Mouse (Mus musculus) forebrain, embryonic 13.5 days (tissue): Measurements from ENCODE around the gene Psmb3. TPM values are rescaled to one million over a fixed set of nuclear protein-coding genes. Genes with fewer than 3 reads are reported as not detected.
"Not testable (repeated sequence)": the region's sequence is repeated elsewhere in the genome, so short reads cannot be mapped to it uniquely, and the experiment has no call there.

Experiments used
- ATAC-seq: fragments of 200-750 bp; cut with Nextera tagmentation; 2 replicates; pipeline ENCODE4 v1.8.0; 2017
- H3K27ac ChIP-seq: fragments of 300-500 bp; sonication (generic); 2 replicates; pipeline ENCODE4 v1.5.1; 2015; ENCODE audit warnings: inconsistent platforms, mild to moderate bottlenecking, moderate library complexity
- H3K27me3 ChIP-seq: fragments of 300-500 bp; sonication (generic); 2 replicates; pipeline ENCODE4 v1.6.1; 2015; ENCODE audit warnings: mild to moderate bottlenecking, inconsistent platforms
- H3K36me3 ChIP-seq: fragments of 300-500 bp; sonication (generic); 2 replicates; pipeline ENCODE4 v1.6.1; 2015; ENCODE audit warnings: mild to moderate bottlenecking, inconsistent platforms; ENCODE audit not compliant: poor library complexity, severe bottlenecking
- H3K4me1 ChIP-seq: fragments of 300-500 bp; sonication (generic); 2 replicates; pipeline ENCODE4 v1.6.1; 2015; ENCODE audit warnings: inconsistent platforms
- H3K4me2 ChIP-seq: fragments of 300-500 bp; sonication (generic); 2 replicates; pipeline ENCODE4 v1.6.1; 2015; ENCODE audit warnings: inconsistent platforms, mild to moderate bottlenecking, moderate library complexity
- H3K4me3 ChIP-seq: fragments of 300-500 bp; sonication (generic); 2 replicates; pipeline ENCODE4 v1.5.1; 2015; ENCODE audit warnings: mild to moderate bottlenecking, inconsistent platforms
- H3K9ac ChIP-seq: fragments of 300-500 bp; sonication (generic); 2 replicates; pipeline ENCODE4 v1.6.1; 2015; ENCODE audit warnings: mild to moderate bottlenecking, inconsistent platforms
- H3K9me3 ChIP-seq: fragments of 300-500 bp; sonication (generic); replicated peaks from 2 replicates; pipeline ENCODE4 v1.6.1; 2016; ENCODE audit warnings: inconsistent platforms
- WGBS: fragments of 180-500 bp; shearing (Covaris S2); methylation state at CpG from one replicate; pipeline ENCODE4 v1.1.7; 2015; 5-methylcytosine and 5-hydroxymethylcytosine counted together
- polyA plus RNA-seq: library from polyadenylated mRNA; unstranded; fragments of >200 nt; fragmentation: Nextera tagmentation; extraction: Ambion mirVana; gene quantifications from 2 replicates; pipeline ENCODE4 v1.2.1, GENCODE M21; 2015

Psmb3 gene
- polyA plus RNA-seq = 559 and 571 TPM in 2 replicates

- H3K4me1 ChIP-seq = peaks cover 32% of the 10 kb centered on the region
- H3K4me3 ChIP-seq = peak within 1 kb of the TSS; percentile 92
- peak within 1 kb of the TSS; percentile 86 for H3K9ac ChIP-seq
- peak within 1 kb of the TSS; percentile 91 for H3K4me2 ChIP-seq
- peak within 1 kb of the TSS; percentile 86 for H3K27ac ChIP-seq
- WGBS = 0% methylated on average over 35 of the region's 35 CpGs
- ATAC-seq = peak; percentile 87
- no peaks in the 10 kb centered on the region for H3K27me3 ChIP-seq
- no peaks in the 10 kb centered on the region for H3K9me3 ChIP-seq
- H3K36me3 ChIP-seq = peaks cover 29% of the 10 kb centered on the region
These were observed at the start of gene Psmb3 for GRCm38 (mm10) chr11:97703039-97703826. Psmb3 (plus strand) TSS chr11:97703399.

- Histone ChIP-seq H3K27me3 (no peaks in the 10 kb centered on the region; the same call in 1 of the 2 replicates), H3K4me3 (no peak overlapping the region), H3K4me1 (peaks cover 10% of the 10 kb centered on the region), H3K4me2 (no peak overlapping the region), H3K9me3 (no peaks in the 10 kb centered on the region), H3K27ac (no peak overlapping the region), H3K36me3 (no peaks in the 10 kb centered on the region), H3K9ac (no peak overlapping the region)
- ATAC-seq = no peak
- WGBS = 92% methylated on average over 2 of the region's 2 CpGs
These were observed 49.0 kb upstream of the Psmb3 start for GRCm38 (mm10) chr11:97654210-97654609.

GRCm38 (mm10) chr11:97656269-97656971 lies 46.8 kb upstream of the Psmb3 start:
- Histone ChIP-seq H3K4me2 (no peak overlapping the region), H3K4me1 (peaks cover 18% of the 10 kb centered on the region), H3K27me3 (peaks cover 10% of the 10 kb centered on the region), H3K36me3 (no peaks in the 10 kb centered on the region), H3K4me3 (no peak overlapping the region), H3K9me3 (no peaks in the 10 kb centered on the region), H3K27ac (no peak overlapping the region), H3K9ac (no peak overlapping the region)
- WGBS = 70% methylated on average over 14 of the region's 14 CpGs
- no peak for ATAC-seq

GRCm38 (mm10) chr11:97657184-97657945 lies 45.8 kb upstream of the Psmb3 start:
- Histone ChIP-seq H3K27me3 (peaks cover 19% of the 10 kb centered on the region), H3K4me3 (no peak overlapping the region), H3K4me1 (peaks cover 28% of the 10 kb centered on the region), H3K9ac (no peak overlapping the region), H3K4me2 (no peak overlapping the region), H3K27ac (no peak overlapping the region), H3K36me3 (no peaks in the 10 kb centered on the region), H3K9me3 (no peaks in the 10 kb centered on the region)
- ATAC-seq = no peak
- WGBS = 49% methylated on average over 4 of the region's 6 CpGs

GRCm38 (mm10) chr11:97657967-97658366 lies 45.2 kb upstream of the Psmb3 start:
- Histone ChIP-seq H3K27me3 (peaks cover 22% of the 10 kb centered on the region), H3K4me1 (peaks cover 32% of the 10 kb centered on the region)
- not testable (repeated sequence) for H3K4me3 ChIP-seq, H3K9ac ChIP-seq, ATAC-seq, H3K36me3 ChIP-seq, H3K27ac ChIP-seq, H3K4me2 ChIP-seq, H3K9me3 ChIP-seq
- 90% methylated on average over 6 of the region's 6 CpGs for WGBS

GRCm38 (mm10) chr11:97658751-97659266 lies 44.4 kb upstream of the Psmb3 start:
- ATAC-seq = no peak
- Histone ChIP-seq H3K9ac (no peak overlapping the region), H3K27ac (no peak overlapping the region), H3K9me3 (no peaks in the 10 kb centered on the region), H3K4me3 (no peak overlapping the region), H3K27me3 (peaks cover 22% of the 10 kb centered on the region), H3K36me3 (no peaks in the 10 kb centered on the region), H3K4me1 (peaks cover 32% of the 10 kb centered on the region), H3K4me2 (0 out of 2 replicates have a peak overlapping the region, but pooled peaks have one; percentile 12)
- 74% methylated on average over 11 of the region's 11 CpGs for WGBS

- Histone ChIP-seq H3K36me3 (no peaks in the 10 kb centered on the region), H3K9me3 (no peaks in the 10 kb centered on the region), H3K27me3 (peaks cover 22% of the 10 kb centered on the region), H3K4me3 (peak overlapping the region; percentile 73), H3K4me2 (peak overlapping the region; percentile 79), H3K27ac (no peak overlapping the region), H3K4me1 (peaks cover 37% of the 10 kb centered on the region), H3K9ac (peak overlapping the region; percentile 86)
- no peak; the same call in 1 of the 2 replicates for ATAC-seq
- WGBS = 13% methylated on average over 13 of the region's 13 CpGs
These were observed 43.8 kb upstream of the Psmb3 start for GRCm38 (mm10) chr11:97659267-97659989.

GRCm38 (mm10) chr11:97659990-97660714 lies 43.0 kb upstream of the Psmb3 start:
- peak overlapping the region; percentile 73 for H3K4me3 ChIP-seq
- ATAC-seq = peak; percentile 89
- no peaks in the 10 kb centered on the region for H3K36me3 ChIP-seq
- H3K4me2 ChIP-seq = peak overlapping the region; percentile 79
- peaks cover 44% of the 10 kb centered on the region for H3K4me1 ChIP-seq
- no peak overlapping the region for H3K27ac ChIP-seq
- H3K9me3 ChIP-seq = no peaks in the 10 kb centered on the region
- H3K27me3 ChIP-seq = peaks cover 22% of the 10 kb centered on the region
- peak overlapping the region; percentile 86 for H3K9ac ChIP-seq
- under 1% methylated on average over 59 of the region's 78 CpGs for WGBS

GRCm38 (mm10) chr11:97660734-97661647 lies 42.2 kb upstream of the Psmb3 start:
- Histone ChIP-seq H3K9me3 (no peaks in the 10 kb centered on the region), H3K4me3 (peak overlapping the region; percentile 90), H3K9ac (peak overlapping the region; percentile 86), H3K27ac (no peak overlapping the region), H3K36me3 (peaks cover 8% of the 10 kb centered on the region), H3K27me3 (peaks cover 22% of the 10 kb centered on the region), H3K4me2 (peak overlapping the region; percentile 82), H3K4me1 (peaks cover 48% of the 10 kb centered on the region)
- WGBS = 4% methylated on average over 27 of the region's 27 CpGs
- no peak for ATAC-seq

- WGBS = 1% methylated on average over 20 of the region's 20 CpGs
- no peak for ATAC-seq
These were observed 41.5 kb upstream of the Psmb3 start for GRCm38 (mm10) chr11:97661648-97662133.

More at GRCm38 (mm10) chr11:97661648-97662133, 41.5 kb upstream of the Psmb3 start:
- peaks cover 48% of the 10 kb centered on the region for H3K4me1 ChIP-seq
- H3K9me3 ChIP-seq = no peaks in the 10 kb centered on the region
- peak overlapping the region; percentile 82 for H3K4me2 ChIP-seq
- H3K9ac ChIP-seq = peak overlapping the region; percentile 27; the same call in 1 of the 2 replicates
- H3K4me3 ChIP-seq = peak overlapping the region; percentile 90
- H3K36me3 ChIP-seq = peaks cover 15% of the 10 kb centered on the region
- no peak overlapping the region for H3K27ac ChIP-seq
- peaks cover 22% of the 10 kb centered on the region for H3K27me3 ChIP-seq
